Mouse (Mus musculus) embryonic facial prominence, embryonic 11.5 days (tissue): ENCODE data around the gene Ankrd49. TPM values are rescaled to one million over a fixed set of nuclear protein-coding genes. Genes with fewer than 3 reads are reported as not detected.

ENCODE experiments used
- ATAC-seq: fragments of 200-750 bp; cut with Nextera tagmentation; replicated peaks from 2 replicates; pipeline ENCODE4 v1.8.0; 2017; ENCODE audit warnings: low read depth; ENCODE audit not compliant: insufficient number of reproducible peaks, low FRiP score, low TSS enrichment
- DNase-seq: peaks from one replicate; pipeline ENCODE4 v3.0.0-alpha.2; 2015; ENCODE audit warnings: low spot score
- H3K27ac ChIP-seq: fragments of 300-500 bp; sonication (generic); replicated peaks from 2 replicates; pipeline ENCODE4 v1.5.1; 2014; ENCODE audit warnings: mild to moderate bottlenecking, low read depth, low read length, control low read depth
- H3K27me3 ChIP-seq: fragments of 300-500 bp; sonication (generic); 2 replicates; pipeline ENCODE4 v1.6.1; 2014; ENCODE audit warnings: mild to moderate bottlenecking, low read length, moderate library complexity, mixed read lengths; ENCODE audit not compliant: control insufficient read depth, insufficient read depth
- H3K36me3 ChIP-seq: fragments of 300-500 bp; sonication (generic); replicated peaks from 2 replicates; pipeline ENCODE4 v1.6.1; 2014; ENCODE audit warnings: low read depth, mild to moderate bottlenecking, low read length, moderate library complexity, mixed read lengths; ENCODE audit not compliant: control insufficient read depth, insufficient read depth
- H3K4me1 ChIP-seq: fragments of 300-500 bp; sonication (generic); 2 replicates; pipeline ENCODE4 v1.6.1; 2014; ENCODE audit warnings: low read length, mixed read lengths; ENCODE audit not compliant: control insufficient read depth, insufficient read depth
- H3K4me2 ChIP-seq: fragments of 300-500 bp; sonication (generic); 2 replicates; pipeline ENCODE4 v1.6.1; 2014; ENCODE audit warnings: low read depth, mild to moderate bottlenecking, control low read depth, low read length, moderate library complexity
- H3K4me3 ChIP-seq: fragments of 300-500 bp; sonication (generic); 2 replicates; pipeline ENCODE4 v1.5.1; 2014; ENCODE audit warnings: low read depth, low read length, control low read depth
- H3K9ac ChIP-seq: fragments of 300-500 bp; sonication (generic); replicated peaks from 2 replicates; pipeline ENCODE4 v1.6.1; 2014; ENCODE audit warnings: mild to moderate bottlenecking, control low read depth, low read length
- H3K9me3 ChIP-seq: fragments of 300-500 bp; sonication (generic); replicated peaks from 2 replicates; pipeline ENCODE4 v1.6.1; 2016; ENCODE audit warnings: mild to moderate bottlenecking, low read length, inconsistent platforms, mixed read lengths; ENCODE audit not compliant: control insufficient read depth
- WGBS: fragments of 180-500 bp; shearing (Covaris S2); extraction: QIAGEN DNeasy Blood & Tissue Kit; methylation state at CpG from one replicate; pipeline ENCODE4 v1.1.7; 2014; 5-methylcytosine and 5-hydroxymethylcytosine counted together
- polyA plus RNA-seq: library from polyadenylated mRNA; unstranded; fragments of >200 nt; fragmentation: Nextera tagmentation; extraction: Ambion mirVana; gene quantifications from 2 replicates; pipeline ENCODE4 v1.2.1, GENCODE M21; 2014

The Ankrd49 gene
- 56.1 and 57.3 TPM in 2 replicates for polyA plus RNA-seq

DNA sequence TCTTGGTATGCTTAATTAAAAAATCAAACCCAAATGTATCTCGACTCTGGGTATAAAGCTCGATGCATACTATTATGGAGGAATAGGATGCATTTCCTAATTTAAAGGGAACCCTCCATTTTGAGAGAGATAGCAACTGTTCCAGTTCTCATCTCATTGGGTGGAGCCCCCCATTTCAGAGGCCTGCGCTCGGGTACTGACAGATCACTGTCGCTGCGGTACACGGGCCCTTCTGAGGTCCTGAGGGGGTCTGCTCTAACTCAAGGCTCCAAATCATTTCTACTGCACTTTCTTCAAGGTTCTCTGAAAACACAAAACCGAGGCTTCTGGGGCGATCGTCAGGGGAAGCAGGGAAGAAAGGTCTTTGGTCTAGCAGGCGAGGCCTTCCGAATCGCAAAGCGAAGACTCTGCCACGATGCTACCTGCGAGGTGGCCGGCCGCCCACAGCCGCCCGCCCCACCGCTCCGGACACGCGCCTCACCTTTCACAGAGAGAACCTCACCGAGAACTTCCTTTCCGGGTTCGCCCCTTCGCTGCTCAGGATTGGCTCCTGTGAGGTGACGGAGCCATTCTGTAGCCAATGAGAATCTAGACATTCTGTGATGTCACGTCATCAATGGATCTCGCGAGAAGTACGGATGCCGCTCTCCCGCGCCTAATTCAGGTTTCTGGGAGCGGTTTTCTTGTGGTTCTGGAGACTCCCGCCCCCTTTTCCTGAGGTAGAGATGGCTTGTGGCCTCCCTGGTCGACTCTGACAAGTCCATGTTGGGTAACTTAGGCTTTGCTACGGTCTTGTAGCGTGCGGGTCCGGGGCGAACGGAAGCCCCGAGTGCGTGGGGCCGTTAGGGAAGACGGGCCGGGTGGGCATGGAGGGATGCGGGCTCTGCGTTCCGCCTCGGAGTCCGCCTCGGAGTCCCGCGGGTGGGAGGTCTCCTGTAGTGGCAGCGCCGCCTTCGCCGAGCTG, at the start of gene Ankrd49, which contains the start of gene Mre11a:
Gene Ankrd49, minus strand, starts transcription at position 818 of the 964 bp plus-strand sequence.
Gene Mre11a, plus strand, starts transcription at position 616 of the 964 bp plus-strand sequence.
- WGBS, result under 1% methylated on average over 62 of the region's 62 CpGs
- no peaks in the 10 kb centered on the region for H3K4me1 ChIP-seq
- H3K27ac ChIP-seq, result peak within 1 kb of the TSS; percentile 72
- H3K4me3 ChIP-seq, result peak within 1 kb of the TSS; percentile 58
- H3K4me2 ChIP-seq, result peak within 1 kb of the TSS; percentile 46
- H3K9me3 ChIP-seq, result no peaks in the 10 kb centered on the region
- peak; percentile 99 for ATAC-seq
- H3K36me3 ChIP-seq, result peaks cover 3% of the 10 kb centered on the region
- H3K27me3 ChIP-seq, result no peaks in the 10 kb centered on the region
- peak within 1 kb of the TSS; percentile 76 for H3K9ac ChIP-seq
- DNase-seq, result peak; percentile 99

DNA sequence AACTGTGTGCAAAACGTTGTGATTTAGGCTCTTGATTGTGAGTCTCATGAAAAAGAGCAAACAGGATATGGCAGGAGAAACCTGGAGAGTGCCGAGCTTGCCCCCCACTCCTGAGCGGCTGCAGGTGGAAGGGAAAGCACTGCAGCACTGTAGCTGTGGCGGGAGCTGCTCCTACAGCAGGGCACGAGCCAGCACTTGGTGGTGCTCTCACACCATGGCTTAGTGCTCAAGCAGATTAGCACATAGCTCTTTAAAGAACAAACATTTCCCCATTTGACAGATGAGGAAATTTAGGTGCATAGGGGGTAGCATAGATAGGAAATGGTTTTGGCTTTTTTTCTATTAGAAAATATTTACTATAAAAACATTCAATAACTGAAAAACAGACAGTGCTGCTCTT, 47.4 kb upstream of the Ankrd49 start:
- H3K4me3 ChIP-seq, result no peak overlapping the region
- H3K27ac ChIP-seq, result no peak overlapping the region
- H3K9ac ChIP-seq, result no peak overlapping the region
- WGBS, result 86% methylated on average over 5 of the region's 5 CpGs
- no peak for DNase-seq
- no peaks in the 10 kb centered on the region for H3K4me1 ChIP-seq
- no peaks in the 10 kb centered on the region for H3K27me3 ChIP-seq
- H3K36me3 ChIP-seq, result no peaks in the 10 kb centered on the region; the same call in 1 of the 2 replicates
- H3K9me3 ChIP-seq, result no peaks in the 10 kb centered on the region
- no peak for ATAC-seq
- no peak overlapping the region for H3K4me2 ChIP-seq

DNA sequence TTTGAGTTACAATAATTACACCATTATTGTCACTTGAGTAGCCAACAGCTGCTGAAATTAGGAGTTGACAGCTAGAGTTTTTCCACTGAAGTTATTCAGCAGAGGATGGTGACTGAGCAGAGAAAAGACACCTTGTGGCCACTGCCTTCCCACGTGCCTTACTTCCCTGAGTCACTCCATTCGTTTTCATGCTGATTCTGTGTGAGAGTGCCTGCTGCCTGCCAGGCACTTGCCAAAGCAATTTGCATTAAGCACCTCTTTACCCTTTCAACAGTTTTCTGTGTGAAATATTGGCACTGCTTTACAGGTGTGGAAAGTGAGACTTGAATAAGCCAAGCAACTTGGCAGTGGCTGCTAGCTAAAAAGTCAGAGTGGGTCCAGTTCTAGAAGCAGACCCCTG, 43.2 kb upstream of the Ankrd49 start:
- DNase-seq, result no peak
- Histone ChIP-seq H3K4me2 (no peak overlapping the region), H3K27me3 (no peaks in the 10 kb centered on the region), H3K4me3 (no peak overlapping the region), H3K9ac (no peak overlapping the region), H3K36me3 (no peaks in the 10 kb centered on the region), H3K27ac (no peak overlapping the region), H3K4me1 (no peaks in the 10 kb centered on the region), H3K9me3 (no peaks in the 10 kb centered on the region)
- ATAC-seq, result no peak
- WGBS, result 80% methylated on average over 2 of the region's 2 CpGs

DNA sequence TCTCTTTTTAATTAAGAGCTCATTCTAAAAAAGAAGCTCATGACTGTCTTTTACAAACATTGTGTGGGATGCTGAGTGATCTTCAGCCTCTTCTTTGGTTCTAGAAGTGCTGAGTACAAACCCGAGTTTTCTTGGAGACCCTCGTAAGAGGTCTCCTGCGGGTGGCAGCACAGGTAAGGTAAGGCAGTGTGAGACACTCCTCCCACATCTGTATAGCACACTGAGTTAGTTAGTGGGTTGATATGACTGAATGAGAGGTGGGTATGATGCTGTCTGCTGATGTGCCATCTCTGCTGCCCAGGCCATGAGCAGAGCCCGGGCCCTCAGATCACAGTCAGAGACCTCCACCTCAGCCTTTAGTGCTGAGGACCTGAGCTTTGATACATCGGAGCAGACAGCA, 40.2 kb upstream of the Ankrd49 start:
- Histone ChIP-seq H3K4me1 (no peaks in the 10 kb centered on the region), H3K36me3 (no peaks in the 10 kb centered on the region; the same call in 1 of the 2 replicates), H3K27ac (no peak overlapping the region), H3K4me2 (no peak overlapping the region), H3K27me3 (no peaks in the 10 kb centered on the region), H3K9me3 (no peaks in the 10 kb centered on the region), H3K9ac (no peak overlapping the region), H3K4me3 (no peak overlapping the region)
- ATAC-seq (no peak), DNase-seq (no peak)
- WGBS, result 92% methylated on average over 5 of the region's 5 CpGs

DNA sequence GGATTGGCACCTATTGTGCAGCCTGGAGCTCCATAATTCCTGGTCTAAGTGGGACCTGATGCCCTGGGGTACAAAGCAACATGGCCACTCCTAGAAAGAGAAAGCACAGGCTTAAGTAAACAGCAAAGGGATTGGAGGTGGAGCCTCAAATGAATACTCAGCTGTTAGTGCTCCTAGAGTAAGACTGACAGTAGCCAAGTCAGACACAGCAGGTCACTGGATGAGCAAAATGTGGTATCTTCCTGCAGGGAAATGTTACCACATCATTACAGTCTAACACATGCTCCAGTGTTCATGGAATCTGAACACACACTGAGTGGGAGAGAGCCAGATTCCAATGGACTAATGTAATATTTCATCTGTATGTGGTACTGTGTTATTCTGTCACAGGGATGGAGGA, 36.7 kb upstream of the Ankrd49 start:
- DNase-seq (no peak), ATAC-seq (no peak)
- Histone ChIP-seq H3K4me1 (no peaks in the 10 kb centered on the region), H3K4me3 (no peak overlapping the region), H3K9me3 (no peaks in the 10 kb centered on the region), H3K27me3 (no peaks in the 10 kb centered on the region), H3K9ac (no peak overlapping the region), H3K27ac (no peak overlapping the region), H3K4me2 (no peak overlapping the region), H3K36me3 (no peaks in the 10 kb centered on the region; the same call in none of the 2 replicates)

DNA sequence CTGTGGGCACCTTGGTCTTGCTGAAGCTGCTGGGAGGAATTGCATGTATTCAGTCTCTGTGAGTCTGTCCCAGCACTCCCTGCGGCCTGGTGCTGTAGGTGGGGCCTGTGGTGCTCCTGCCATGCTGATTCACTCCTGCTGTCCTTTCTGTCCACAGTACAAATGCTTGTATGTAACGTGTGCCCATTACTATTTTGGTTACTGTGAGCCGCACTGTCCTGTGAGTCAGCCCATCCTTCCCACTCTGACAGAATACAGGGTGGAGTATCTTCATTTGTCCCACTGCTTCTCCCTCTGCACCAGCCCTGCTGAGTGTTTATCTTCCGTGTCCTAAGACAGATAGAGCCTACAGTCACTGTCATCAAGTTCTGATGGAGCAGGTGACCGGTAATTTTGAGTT, 25.5 kb upstream of the Ankrd49 start:
- DNase-seq, result no peak
- Histone ChIP-seq H3K36me3 (peaks cover 6% of the 10 kb centered on the region), H3K4me1 (no peaks in the 10 kb centered on the region), H3K9me3 (no peaks in the 10 kb centered on the region), H3K4me2 (no peak overlapping the region), H3K9ac (no peak overlapping the region), H3K4me3 (no peak overlapping the region), H3K27ac (no peak overlapping the region), H3K27me3 (no peaks in the 10 kb centered on the region)
- WGBS, result 95% methylated on average over 5 of the region's 5 CpGs
- ATAC-seq, result no peak

DNA sequence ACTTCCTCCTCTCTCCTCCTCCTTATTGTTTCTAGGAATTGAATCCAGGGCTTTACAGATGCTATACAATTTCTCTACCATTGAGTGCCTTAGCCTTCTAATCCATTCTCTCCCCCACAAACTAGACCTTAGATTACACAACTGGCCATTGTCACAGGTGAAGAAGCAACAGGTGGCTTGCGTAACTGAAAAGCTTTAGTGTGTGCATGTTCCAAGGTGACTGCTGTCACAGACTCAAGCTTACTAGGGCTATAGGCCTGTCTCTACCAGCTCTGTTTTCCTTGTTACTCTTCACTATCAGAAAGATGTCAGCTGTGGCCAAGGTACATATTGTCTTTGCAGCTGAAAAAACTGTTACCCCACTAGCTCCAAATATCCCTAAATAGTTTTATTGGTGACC, 22.1 kb upstream of the Ankrd49 start:
- WGBS, result 94% methylated on average over 1 of the region's 1 CpGs
- H3K4me3 ChIP-seq, result no peak overlapping the region
- no peak overlapping the region for H3K27ac ChIP-seq
- H3K27me3 ChIP-seq, result no peaks in the 10 kb centered on the region
- no peak overlapping the region for H3K4me2 ChIP-seq
- no peaks in the 10 kb centered on the region for H3K9me3 ChIP-seq
- H3K36me3 ChIP-seq, result peaks cover 6% of the 10 kb centered on the region; the same call in 1 of the 2 replicates
- H3K9ac ChIP-seq, result no peak overlapping the region
- no peak for DNase-seq
- no peak for ATAC-seq
- H3K4me1 ChIP-seq, result no peaks in the 10 kb centered on the region

DNA sequence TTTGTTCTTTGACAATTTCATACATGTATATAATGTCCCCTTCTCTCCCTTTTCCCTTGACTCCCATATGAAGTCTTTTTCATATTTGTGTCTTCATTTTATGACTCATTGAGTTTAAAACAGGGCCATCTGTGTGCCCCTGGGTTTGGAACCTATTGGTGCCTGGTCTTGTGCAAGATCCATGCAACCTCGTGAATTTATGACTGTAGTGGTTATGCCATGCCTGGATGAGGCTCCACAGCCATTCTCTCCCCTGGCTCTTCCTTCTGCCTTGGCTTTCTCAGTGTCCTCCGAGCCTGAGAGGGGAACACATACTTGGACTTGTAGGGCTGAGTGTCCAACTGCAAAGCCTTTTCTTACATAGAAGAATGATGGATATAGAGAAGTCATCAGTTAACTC, 21.1 kb upstream of the Ankrd49 start:
- WGBS, result 90% methylated on average over 2 of the region's 2 CpGs
- ATAC-seq (no peak), DNase-seq (no peak)
- no peaks in the 10 kb centered on the region for H3K27me3 ChIP-seq
- H3K9me3 ChIP-seq, result no peaks in the 10 kb centered on the region
- no peak overlapping the region for H3K9ac ChIP-seq
- H3K4me1 ChIP-seq, result no peaks in the 10 kb centered on the region
- H3K36me3 ChIP-seq, result peaks cover 3% of the 10 kb centered on the region; the same call in 1 of the 2 replicates
- H3K27ac ChIP-seq, result no peak overlapping the region
- no peak overlapping the region for H3K4me3 ChIP-seq
- no peak overlapping the region for H3K4me2 ChIP-seq
